Mouse (Mus musculus) hindbrain, embryonic 16.5 days (tissue): ENCODE measurements around the gene Npcd. TPM values are rescaled to one million over a fixed set of nuclear protein-coding genes. Genes with fewer than 3 reads are reported as not detected.

Source experiments
- ATAC-seq: fragments of 200-750 bp; cut with Nextera tagmentation; 2 replicates; pipeline ENCODE4 v1.8.0; 2017; ENCODE audit warnings: moderate TSS enrichment, moderate library complexity
- H3K27ac ChIP-seq: fragments of 300-500 bp; sonication (generic); 2 replicates; pipeline ENCODE4 v1.5.1; 2014; ENCODE audit warnings: low read depth, mild to moderate bottlenecking, control low read depth, low read length, moderate library complexity
- H3K27me3 ChIP-seq: fragments of 300-500 bp; sonication (generic); replicated peaks from 2 replicates; pipeline ENCODE4 v1.6.1; 2014; ENCODE audit warnings: low read length; ENCODE audit not compliant: control insufficient read depth, insufficient read depth
- H3K36me3 ChIP-seq: fragments of 300-500 bp; sonication (generic); 2 replicates; pipeline ENCODE4 v1.6.1; 2014; ENCODE audit warnings: mild to moderate bottlenecking, low read length, moderate library complexity, mixed read lengths; ENCODE audit not compliant: control insufficient read depth, insufficient read depth
- H3K4me1 ChIP-seq: fragments of 300-500 bp; sonication (generic); 2 replicates; pipeline ENCODE4 v1.6.1; 2014; ENCODE audit warnings: low read depth, low read length; ENCODE audit not compliant: control insufficient read depth, insufficient read depth
- H3K4me2 ChIP-seq: fragments of 300-500 bp; sonication (generic); 2 replicates; pipeline ENCODE4 v1.6.1; 2014; ENCODE audit warnings: mild to moderate bottlenecking, low read length, control low read depth, moderate library complexity
- H3K4me3 ChIP-seq: fragments of 300-500 bp; sonication (generic); 2 replicates; pipeline ENCODE4 v1.5.1; 2014; ENCODE audit warnings: mild to moderate bottlenecking, low read length, control low read depth, moderate library complexity
- H3K9ac ChIP-seq: fragments of 300-500 bp; sonication (generic); 2 replicates; pipeline ENCODE4 v1.6.1; 2014; ENCODE audit warnings: low read depth, mild to moderate bottlenecking, control low read depth, low read length, moderate library complexity
- H3K9me3 ChIP-seq: fragments of 300-500 bp; sonication (generic); 2 replicates; pipeline ENCODE4 v1.6.1; 2014; ENCODE audit warnings: mild to moderate bottlenecking, low read length, moderate library complexity; ENCODE audit not compliant: control insufficient read depth
- WGBS: fragments of 180-500 bp; shearing (Covaris S2); extraction: QIAGEN DNeasy Blood & Tissue Kit; methylation state at CpG from one replicate; pipeline ENCODE4 v1.1.7; 2014; 5-methylcytosine and 5-hydroxymethylcytosine counted together
- polyA plus RNA-seq: library from polyadenylated mRNA; unstranded; fragments of >200 nt; fragmentation: Nextera tagmentation; extraction: Ambion mirVana; gene quantifications from 2 replicates; pipeline ENCODE4 v1.2.1, GENCODE M21; 2015

Gene Npcd
- polyA plus RNA-seq, 1 experiment from 2014 or later, result 0.41 TPM

DNA sequence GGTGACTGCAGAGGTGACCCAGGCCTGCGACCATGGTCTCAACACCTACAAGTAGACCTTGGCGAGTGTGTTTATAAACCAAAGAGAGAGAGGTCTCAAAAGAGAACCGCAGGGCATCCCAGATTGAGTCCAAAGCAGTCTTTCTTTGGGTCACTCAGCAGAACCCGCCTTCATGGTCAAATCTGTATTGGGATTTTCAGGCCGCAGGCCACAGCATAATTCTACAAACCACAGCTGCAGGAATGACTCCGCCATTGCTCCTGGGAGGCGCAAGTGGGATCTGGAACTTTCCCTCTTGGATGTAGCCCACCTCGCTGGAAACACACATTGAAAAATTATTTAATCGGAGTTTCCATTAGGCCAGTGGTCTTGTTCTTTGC is 834 bp upstream of the Npcd start:
- Histone ChIP-seq H3K4me3 (peak overlapping the region; percentile 82), H3K27ac (peak overlapping the region; percentile 98), H3K36me3 (no peaks in the 10 kb centered on the region), H3K9me3 (no peaks in the 10 kb centered on the region), H3K4me2 (peak overlapping the region; percentile 97), H3K4me1 (peaks cover 37% of the 10 kb centered on the region), H3K27me3 (no peaks in the 10 kb centered on the region), H3K9ac (peak overlapping the region; percentile 64)
- 38% methylated on average over 9 of the region's 9 CpGs for WGBS
- no peak for ATAC-seq

- Histone ChIP-seq H3K27ac (peak overlapping the region; percentile 98), H3K4me2 (peak overlapping the region; percentile 97), H3K4me3 (peak overlapping the region; percentile 82), H3K27me3 (no peaks in the 10 kb centered on the region), H3K4me1 (peaks cover 49% of the 10 kb centered on the region), H3K9me3 (no peaks in the 10 kb centered on the region), H3K36me3 (no peaks in the 10 kb centered on the region), H3K9ac (peak overlapping the region; percentile 96)
- under 1% methylated on average over 41 of the region's 41 CpGs for WGBS
- peak; percentile 21; the same call in 1 of the 2 replicates for ATAC-seq
Measured at GRCm38 (mm10) chr15:79833251-79834050, 586 bp downstream of the Npcd start.

DNA sequence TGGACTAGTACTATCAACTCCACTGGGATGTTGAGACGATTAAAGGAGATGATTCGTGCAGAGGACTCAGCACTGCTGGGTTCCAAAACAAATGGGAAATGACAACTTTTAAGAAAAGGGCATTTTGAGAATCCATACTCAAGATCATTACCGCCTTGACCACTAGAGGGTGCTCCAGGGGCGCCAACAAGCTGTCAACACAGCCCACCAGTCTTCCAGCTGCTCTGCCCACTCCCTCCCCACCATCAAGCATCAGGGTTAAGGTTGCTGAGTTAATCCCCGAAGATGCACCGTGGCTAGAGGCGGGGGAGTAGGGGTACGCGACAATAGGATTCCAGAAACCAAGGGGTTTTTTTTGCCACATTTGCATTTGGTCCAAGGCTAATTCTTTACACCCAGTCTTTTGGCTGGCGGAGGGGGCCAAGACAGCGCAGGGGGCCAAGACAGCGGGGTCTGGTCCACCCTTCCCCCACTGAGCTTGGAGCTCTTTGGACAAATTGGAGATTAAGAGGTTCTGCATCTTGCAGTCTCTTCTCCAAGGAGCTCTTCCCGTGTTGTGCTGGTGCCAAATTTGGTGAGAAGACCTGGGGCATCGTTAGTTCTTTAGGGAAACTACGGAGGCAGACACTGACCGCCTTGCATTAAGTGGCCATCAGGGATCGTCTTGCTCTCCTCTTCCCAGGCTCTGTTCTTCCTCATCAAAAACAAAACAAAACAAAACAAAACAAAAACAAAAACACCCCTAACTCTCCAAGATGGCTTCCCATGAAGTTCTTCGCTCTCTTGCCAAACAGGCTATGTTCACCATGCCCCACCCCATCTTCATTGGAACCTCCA is 1.8 kb downstream of the Npcd start:
- no peak for ATAC-seq
- H3K27ac ChIP-seq, result peak overlapping the region; percentile 98
- peaks cover 61% of the 10 kb centered on the region for H3K4me1 ChIP-seq
- H3K9ac ChIP-seq, result peak overlapping the region; percentile 96
- WGBS, result 17% methylated on average over 18 of the region's 18 CpGs
- 0 out of 2 replicates have a peak, but pooled peaks cover 2% of the 10 kb centered on the region for H3K36me3 ChIP-seq
- peak overlapping the region; percentile 97 for H3K4me2 ChIP-seq
- peak overlapping the region; percentile 82 for H3K4me3 ChIP-seq
- no peaks in the 10 kb centered on the region for H3K27me3 ChIP-seq
- no peaks in the 10 kb centered on the region for H3K9me3 ChIP-seq

DNA sequence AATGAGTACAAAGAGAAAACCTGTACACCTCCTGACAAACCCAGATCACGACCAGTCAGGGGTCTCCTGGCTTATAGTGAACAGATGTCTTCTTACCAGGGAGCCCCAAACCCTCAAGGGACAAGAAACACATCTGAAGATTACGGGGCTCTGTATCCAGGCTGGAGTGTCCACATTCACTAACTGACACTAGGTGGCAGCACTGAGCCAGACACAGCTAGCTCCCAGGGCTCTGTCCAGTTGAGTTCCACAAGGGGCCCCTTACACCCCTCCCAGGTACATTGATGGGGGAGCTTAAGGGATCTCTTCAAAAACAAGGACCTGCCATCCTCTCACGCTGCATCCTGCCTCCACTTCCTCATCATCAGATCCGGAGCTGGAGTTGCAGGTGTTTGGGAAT is 3.6 kb downstream of the Npcd start:
- H3K4me1 ChIP-seq, result peaks cover 74% of the 10 kb centered on the region
- no peak overlapping the region for H3K27ac ChIP-seq

GRCm38 (mm10) chr15:79829431-79829830 is 4.6 kb downstream of the Npcd start:
- 68% methylated on average over 5 of the region's 5 CpGs for WGBS
- Histone ChIP-seq H3K4me3 (no peak overlapping the region), H3K4me2 (no peak overlapping the region), H3K9me3 (no peaks in the 10 kb centered on the region), H3K27ac (no peak overlapping the region), H3K9ac (no peak overlapping the region; the same call in 1 of the 2 replicates), H3K27me3 (no peaks in the 10 kb centered on the region), H3K4me1 (peaks cover 70% of the 10 kb centered on the region), H3K36me3 (0 out of 2 replicates have a peak, but pooled peaks cover 2% of the 10 kb centered on the region)
- ATAC-seq, result no peak

More for the DNA sequence above, 3.6 kb downstream of the Npcd start:
- Histone ChIP-seq H3K9me3 (no peaks in the 10 kb centered on the region), H3K27me3 (no peaks in the 10 kb centered on the region), H3K4me2 (no peak overlapping the region), H3K4me3 (no peak overlapping the region), H3K9ac (peak overlapping the region; percentile 35; the same call in 1 of the 2 replicates), H3K36me3 (0 out of 2 replicates have a peak, but pooled peaks cover 2% of the 10 kb centered on the region)
- no peak for ATAC-seq
- 9% methylated on average over 4 of the region's 4 CpGs for WGBS

DNA sequence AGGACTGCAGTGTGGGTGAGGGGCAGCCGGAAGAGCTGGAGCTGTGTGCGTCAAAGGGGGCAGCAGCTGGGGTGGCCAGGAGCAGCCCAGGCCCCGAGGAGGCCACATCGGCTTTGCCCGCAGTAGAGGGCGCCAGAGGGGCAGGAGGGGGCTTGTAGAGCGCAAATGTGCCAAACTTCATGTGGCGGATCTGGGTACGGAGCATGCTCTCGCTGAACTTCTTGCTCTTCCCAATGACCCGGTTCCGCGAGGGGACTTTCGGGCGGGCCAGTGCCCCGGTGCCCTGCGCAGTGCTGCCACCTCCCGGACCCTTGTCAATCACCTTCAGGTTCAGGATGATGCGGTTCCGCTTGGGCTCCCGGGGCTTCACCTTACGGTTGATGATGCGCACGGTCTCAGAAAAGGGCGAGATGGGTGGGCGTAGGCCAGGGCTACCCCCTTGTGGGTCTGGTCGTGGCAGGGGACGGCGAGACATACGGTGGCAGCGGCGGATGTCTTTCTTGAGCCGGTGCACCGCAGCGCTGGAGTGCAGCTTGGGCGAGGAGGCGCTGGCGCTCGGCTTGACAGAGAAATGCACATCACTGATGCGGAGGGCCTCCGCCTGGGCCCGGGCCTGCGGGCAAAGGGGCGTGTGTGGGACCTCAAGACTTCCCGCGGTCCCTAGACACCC is 5.5 kb downstream of the Npcd start:
- Histone ChIP-seq H3K4me1 (peaks cover 70% of the 10 kb centered on the region), H3K27ac (no peak overlapping the region; the same call in 1 of the 2 replicates), H3K9me3 (no peaks in the 10 kb centered on the region), H3K36me3 (peaks cover 2% of the 10 kb centered on the region; the same call in 1 of the 2 replicates), H3K9ac (peak overlapping the region; percentile 48), H3K27me3 (no peaks in the 10 kb centered on the region), H3K4me2 (peak overlapping the region; percentile 16), H3K4me3 (peak overlapping the region; percentile 0; the same call in 1 of the 2 replicates)
- no peak for ATAC-seq
- WGBS, result 55% methylated on average over 42 of the region's 46 CpGs

DNA sequence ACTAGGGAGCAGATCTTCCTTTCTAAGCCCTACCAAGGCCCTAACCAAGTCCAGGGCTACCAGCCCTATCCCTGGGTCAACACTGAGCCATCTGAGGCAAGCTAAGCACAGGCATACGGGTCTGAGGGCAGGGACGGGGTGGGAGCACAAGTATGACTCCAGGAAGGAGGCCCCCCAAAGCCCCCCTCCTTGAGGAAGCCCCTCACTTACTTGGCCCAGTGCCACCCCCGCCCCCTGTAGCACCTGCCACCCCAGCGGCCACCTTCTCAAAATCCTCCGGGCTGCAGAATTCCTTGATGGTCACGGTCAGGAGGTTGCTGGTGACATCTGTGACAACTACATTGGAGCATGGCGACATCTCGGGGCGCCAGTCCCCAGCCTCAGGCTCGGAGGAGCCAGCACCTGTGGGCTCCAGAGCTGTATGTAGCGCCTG is 6.2 kb downstream of the Npcd start:
- 73% methylated on average over 11 of the region's 11 CpGs for WGBS
- Histone ChIP-seq H3K27ac (no peak overlapping the region; the same call in 1 of the 2 replicates), H3K27me3 (no peaks in the 10 kb centered on the region), H3K4me3 (no peak overlapping the region), H3K4me2 (peak overlapping the region; percentile 7; the same call in 1 of the 2 replicates), H3K9ac (peak overlapping the region; percentile 48), H3K4me1 (peaks cover 66% of the 10 kb centered on the region), H3K9me3 (no peaks in the 10 kb centered on the region), H3K36me3 (peaks cover 9% of the 10 kb centered on the region)
- ATAC-seq, result no peak

GRCm38 (mm10) chr15:79827061-79827777 is 6.8 kb downstream of the Npcd start:
- Histone ChIP-seq H3K9me3 (no peaks in the 10 kb centered on the region), H3K4me2 (no peak overlapping the region), H3K27me3 (no peaks in the 10 kb centered on the region), H3K4me1 (peaks cover 60% of the 10 kb centered on the region), H3K4me3 (no peak overlapping the region), H3K36me3 (peaks cover 9% of the 10 kb centered on the region), H3K27ac (no peak overlapping the region), H3K9ac (peak overlapping the region; percentile 48)
- 83% methylated on average over 14 of the region's 14 CpGs for WGBS
- ATAC-seq, result no peak
